Mouse (Mus musculus): Measurements from ENCODE around the gene Msmb.
"Not testable (repeated sequence)": the region's sequence is repeated elsewhere in the genome, so short reads cannot be mapped to it uniquely, and the experiment has no call there.

The Msmb gene

DNA sequence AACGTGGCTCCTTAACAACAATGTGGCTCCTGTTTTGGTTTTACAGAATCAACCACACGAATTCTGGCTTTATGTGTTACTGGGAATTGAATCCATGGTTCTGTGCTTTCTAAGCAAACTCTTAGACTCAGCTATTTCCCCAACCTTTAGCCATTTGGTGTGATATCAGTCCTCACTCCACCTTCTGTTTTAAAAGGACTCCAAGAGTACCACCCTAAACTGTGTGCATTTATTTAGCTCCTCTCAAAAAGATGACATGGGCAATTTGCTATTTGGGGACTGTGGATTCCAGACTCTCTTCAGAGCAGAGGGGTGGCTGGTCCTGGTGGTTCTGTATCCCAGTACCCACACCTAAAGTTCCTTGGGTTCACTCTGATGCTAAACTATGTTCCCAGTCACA lies 4.8 kb downstream of the Msmb start:
- DNase-seq = no peak

DNA sequence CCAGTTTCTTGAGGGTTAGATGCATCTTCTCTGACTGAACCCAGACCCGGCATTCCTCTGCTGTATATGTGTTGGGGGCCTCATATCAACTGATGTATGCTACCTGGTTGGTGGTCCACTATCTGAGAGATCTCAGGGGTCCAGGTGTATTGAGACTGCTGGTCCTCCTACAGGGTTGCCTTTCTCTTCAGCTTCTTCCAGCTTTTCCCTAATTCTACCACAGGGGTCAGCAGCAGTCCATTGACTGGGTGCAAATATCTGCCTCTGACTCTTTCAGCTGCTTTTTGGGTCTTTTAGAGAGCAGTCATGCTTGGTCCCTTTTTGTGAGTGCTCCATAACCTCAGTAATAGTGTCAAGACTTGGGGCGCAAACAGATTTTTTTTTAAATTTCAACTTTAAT lies 9.0 kb downstream of the Msmb start:
- DNase-seq = no peak

DNA sequence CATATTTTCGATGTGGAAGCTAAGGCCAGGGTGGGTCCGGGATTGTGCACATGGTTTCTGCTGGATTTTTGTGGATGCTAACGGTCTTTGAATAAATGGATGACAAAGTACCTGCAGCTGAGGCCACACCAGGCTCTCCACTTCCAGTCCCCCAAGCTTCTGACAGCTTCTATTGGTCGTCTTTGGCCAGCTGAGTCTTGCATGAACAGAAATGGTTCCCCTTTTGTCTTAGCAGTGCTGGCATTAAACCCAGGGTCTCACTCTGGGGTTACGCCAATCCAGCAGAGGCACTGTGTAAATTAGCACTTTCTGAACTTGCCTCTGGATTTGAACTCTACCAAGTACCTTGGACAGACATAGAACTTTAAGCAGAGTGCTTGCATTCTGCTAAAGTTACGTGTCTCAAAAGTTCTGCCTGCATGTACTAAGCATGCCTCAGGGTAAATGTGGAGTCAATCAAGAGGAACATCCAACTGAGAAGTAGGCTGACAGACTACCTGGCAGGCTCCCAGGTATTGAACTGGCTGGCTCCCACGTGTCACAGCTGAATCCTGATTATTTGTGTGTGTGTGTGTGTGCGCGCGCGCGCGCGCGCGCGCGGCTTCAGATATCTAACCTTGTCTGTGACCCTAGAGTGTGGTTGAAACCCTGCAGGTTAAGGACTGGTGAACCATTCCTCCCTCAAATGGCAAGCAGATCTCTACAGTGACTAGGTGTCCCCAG lies 10.6 kb downstream of the Msmb start:
- no peak for DNase-seq

DNA sequence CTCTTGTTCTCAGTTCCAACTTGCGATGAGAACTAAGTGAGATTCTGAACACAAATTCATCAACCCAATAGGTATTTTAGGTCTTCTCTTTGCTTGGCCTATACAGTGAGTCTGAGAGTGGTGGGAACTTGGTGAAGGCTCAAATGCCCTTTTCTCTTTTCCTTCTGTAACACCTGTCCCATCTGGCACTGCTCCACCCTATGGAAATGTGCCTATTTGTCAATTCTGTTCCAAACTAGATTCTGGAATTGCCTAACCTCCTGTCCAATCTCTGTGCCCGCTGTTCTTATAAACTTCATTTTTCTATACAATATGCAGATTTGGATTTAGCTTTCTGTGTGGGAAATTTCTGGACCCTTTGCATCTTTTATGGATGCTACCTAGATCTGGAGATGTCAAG lies 11.3 kb downstream of the Msmb start:
- DNase-seq = no peak

DNA sequence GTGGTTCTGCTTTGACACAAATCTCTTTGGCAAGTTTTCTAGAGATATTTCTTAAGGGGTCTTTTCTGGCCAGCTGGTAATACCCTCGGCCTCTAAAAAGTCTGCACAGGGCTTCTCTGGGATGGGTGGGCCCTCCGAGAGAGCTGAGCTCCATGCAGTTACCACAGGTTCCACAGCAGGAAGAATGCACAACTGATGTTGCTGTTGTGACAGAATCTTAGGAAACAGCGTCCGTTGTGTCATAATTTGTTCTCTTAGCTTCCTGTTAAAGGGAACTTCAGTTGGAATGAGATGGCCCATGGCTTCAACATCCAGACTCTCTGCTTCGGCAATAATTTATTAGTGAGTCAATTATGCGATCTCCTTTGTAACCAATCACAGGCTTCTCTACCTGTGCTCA lies 12.9 kb downstream of the Msmb start:
- DNase-seq = no peak

DNA sequence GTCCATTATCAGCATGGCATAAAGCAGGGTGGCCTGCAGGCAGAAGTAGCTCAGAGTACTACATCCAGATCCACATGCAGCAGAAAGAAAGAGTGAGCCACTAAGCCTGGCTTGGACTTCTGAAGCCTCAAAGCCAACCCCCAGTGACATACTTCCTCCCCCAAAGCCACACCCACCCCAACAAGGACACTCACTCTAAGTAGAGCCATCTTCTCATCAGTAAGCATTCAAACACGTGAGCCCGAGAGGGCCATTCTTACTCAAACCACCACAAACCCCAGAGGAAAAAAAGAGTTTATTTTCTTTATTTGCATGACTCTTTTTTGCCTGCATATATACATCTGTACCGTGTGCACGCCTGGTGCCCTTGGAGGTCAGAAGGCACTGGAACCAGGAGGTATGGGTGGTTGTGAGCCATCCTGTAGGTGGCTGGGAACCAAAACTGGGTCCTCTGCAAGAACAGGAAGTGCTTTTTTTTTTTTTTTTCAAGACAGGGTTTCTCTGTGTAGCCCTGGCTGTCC lies 17.4 kb downstream of the Msmb start:
- DNase-seq = peak in 1 of 2 experiments; percentile 16

DNA sequence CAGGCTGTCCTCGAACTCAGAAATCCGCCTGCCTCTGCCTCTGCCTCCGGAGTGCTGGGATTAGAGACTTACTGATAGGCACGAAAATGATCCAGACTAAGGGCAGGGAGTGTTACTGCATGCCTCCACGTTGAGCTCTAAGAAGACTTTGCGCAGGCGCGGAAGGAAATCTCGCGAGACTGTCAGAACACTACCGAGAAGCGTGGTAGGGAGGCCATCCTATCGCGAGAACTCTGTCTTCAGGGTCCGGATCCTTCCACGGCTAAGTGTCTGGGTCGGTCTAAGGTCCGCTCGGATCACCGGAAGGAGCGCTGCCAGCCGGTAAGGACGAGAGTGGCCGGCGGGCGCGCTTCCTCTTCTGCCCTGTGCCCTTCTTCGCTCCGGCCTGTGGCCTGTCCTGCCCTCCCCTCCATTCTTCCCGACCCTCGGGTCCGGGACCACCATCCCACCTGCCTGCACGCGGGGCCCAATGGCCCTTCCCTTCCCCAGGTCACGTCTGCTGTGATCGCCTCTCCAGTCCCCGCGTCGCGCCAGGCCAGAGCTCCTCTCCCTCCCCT lies 17.9 kb downstream of the Msmb start, which contains the start of gene Ncoa4:
Ncoa4 (plus strand) TSS at position 176 of the 557 bp plus-strand sequence.
- DNase-seq = peak; percentile 98

DNA sequence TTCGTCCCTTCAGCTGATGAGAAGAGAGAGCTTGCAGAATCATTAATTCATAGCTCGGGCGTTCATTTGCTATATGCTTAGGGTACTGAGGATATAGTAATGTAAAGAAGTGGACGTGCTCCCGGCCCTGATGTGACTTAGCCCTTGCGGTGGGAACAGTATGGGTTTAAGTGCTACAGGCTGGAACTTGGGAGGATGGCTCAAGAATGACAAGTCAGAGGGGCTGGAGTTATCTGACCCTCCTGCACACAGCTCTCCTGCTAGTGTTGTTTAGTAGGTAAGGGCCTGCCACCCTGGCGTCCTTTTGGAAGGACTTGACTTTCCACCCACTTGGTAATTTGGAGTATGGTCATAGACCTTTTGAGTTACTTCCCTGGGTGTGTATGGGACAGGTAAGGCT lies 18.7 kb downstream of the Msmb start:
- DNase-seq = no peak

DNA sequence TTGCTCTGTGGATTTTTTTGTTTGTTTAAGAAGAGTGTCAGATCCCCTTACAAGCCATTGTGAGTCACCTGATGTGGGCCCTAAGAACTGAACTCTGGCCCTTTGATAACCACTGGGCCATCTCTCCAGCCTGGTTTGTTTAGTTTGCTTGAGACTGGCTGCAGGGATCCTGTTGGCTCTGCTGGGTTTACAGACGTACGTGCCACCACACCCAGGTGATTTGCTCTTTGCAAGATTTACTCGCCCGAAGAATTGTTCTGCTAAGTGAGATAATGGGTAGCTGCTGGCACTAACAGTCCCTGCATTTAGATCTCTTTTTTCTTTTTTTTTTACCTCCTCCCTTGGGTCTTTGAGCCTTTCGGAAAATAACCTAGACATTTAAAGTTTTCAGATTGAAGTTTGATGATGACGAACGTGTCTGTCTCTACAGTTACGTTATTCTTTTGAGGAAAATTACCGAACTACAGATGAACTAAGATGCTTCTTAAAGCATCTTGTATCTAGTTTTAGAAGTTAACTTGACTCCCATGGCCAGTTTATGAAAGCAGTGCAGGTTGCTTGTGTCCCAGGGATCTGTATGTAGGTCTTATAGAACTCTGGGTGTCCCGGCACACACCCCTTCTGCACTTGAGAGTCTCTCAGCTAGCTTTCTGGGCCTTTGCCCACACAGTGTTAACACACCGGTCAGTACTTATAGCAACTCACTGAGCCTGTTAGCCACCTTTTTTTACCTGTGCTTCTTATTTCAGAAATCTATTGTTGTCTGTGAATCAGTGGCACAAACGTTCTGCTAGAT lies 19.5 kb downstream of the Msmb start:
- no peak for DNase-seq

DNA sequence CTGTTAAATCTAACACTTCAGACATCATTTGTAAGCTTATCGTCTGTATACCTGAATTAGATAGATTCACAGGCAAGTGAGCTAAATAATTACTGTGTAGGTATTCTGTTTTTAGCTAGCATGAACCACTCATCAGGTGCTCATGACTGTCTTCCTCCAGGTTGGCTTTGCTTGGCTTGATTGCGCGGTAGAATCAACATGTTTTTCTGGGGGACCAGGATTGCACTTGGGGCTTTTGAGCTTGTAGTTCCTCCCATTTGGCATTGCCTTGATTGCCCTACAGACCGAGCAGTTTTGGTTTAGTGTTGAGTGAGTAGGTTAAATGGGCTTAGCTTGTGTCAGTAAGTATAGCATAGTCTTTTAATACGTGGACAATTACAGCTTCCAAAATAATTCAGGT lies 20.4 kb downstream of the Msmb start:
- no peak for DNase-seq

DNA sequence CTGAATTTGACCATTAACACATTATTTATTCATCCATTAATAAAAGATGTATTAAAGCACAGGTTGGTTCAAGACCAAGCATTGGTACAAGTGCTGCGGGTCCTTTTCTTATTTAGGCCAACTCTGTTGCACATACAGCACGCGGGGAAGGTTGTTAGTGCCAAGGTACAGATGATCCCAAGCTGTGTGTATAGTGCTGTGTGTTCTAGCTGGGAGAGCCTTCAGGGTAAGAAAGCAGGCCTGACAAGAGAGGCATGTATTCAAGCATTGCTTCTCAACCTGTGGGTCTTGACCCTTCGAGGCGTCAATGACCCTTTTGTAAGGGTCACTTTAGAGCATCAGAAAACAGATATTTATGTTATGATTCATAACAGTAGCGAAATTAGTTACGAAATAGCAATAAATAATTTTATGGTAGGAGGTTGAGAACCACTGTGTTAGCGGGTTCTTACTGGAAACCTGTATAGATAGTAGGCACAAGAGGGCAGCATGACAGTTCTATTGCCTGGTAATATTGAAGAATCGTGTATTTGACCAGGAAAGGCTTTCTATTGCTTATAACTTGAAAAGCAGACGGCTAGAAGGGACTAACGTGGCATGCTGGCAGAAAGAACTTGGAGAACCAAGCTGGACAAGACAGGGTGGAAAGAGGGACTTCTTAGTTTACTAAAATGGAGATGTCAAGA lies 21.5 kb downstream of the Msmb start:
- DNase-seq = no peak

DNA sequence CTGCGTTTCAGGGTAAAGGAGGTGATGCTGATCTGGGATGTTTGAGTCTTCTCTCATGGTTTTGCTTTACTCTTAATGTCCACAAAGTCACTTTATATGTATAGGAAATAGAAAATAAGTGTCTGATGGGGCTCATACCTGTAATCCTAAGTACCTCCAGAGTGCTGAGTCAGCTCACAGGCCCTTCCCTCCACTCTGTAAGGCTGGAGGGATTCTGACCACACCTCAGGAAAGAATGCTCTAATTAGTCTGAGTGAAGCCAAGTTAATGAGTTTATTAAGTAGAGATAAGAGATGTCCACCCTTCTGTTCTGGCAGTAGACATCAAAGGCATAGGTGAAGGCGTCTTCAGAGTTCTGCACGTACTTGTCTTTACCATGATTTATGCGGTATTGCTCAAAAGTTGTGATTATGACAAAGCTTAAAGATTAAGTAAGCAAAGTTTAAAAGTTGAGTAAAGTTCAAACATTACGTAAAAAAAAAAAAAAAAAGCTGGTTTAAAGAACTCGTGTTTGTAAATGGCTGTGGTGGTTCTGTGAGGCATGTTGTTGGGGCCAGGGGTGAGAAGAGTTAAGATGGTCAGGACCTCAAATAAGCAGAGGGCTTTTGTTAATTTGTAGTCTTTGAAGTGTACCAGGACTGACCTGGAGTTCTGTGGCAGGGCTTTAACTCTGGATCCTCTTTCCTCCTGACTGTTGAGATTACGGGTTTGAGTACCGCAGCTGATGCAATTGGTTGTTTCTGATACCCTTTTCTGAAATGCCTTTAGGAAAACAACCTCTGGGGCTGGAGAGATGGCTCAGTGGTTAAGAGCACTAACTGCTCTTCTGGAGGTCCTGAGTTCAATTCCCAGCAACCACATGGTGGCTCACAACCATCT lies 22.6 kb downstream of the Msmb start:
- no peak for DNase-seq

DNA sequence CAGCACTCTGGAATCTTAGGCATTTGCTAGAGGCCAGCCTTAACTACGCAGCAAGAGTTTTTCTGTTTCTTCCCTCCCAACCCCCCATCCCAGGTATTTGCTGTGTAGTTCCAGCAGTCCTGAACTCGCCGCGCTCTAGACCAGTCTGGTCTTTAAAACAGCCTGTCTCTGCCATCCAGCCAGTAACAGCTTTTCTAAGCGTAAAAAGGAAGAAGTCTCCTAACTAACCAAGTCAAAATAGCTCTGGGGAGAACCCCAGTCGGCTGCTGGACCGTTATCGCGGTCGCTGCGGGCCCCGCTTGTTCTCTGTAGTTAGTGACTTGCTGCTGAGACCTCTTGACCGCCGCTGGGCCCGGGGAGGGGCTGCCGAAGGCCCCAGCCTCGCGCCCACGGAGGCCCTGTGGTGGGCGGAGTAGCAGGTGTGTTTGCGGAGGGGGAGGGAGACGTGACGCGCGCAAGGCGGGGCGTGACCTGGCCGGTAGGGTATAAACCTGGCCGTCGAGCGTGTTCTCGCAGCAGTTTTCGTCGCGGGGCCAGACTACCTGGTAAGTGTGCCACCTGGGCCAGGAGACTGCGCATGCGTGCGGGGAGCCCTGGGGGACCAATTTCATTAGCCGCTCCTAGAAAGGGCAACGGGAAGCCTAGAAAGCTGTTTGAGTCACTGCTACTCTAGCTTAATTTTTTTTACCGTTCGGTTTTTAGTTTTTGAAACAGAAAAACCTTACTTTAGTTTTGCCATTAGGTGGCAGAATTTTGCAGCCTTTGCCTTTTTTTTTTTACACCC lies 23.6 kb downstream of the Msmb start:
- peak; percentile 89 to 90 for DNase-seq

DNA sequence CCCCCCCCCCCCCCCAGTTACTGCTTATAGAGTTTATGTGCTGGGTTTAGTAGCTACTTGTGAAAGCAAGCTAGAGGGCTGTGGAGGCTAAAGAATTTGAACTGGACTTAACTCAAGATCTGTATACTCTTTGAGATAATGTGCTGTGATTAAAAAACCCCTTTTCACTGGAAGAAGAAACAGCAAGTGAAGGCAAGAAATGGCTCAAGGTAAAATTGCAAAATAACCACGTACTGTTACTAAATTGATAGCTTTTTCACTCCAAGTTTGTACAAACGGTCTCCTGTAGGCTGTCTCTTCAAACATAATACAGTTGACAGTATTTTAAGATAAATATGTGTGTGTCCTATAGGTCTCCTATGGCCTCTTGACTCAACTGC lies 24.2 kb downstream of the Msmb start:
- DNase-seq = no peak

DNA sequence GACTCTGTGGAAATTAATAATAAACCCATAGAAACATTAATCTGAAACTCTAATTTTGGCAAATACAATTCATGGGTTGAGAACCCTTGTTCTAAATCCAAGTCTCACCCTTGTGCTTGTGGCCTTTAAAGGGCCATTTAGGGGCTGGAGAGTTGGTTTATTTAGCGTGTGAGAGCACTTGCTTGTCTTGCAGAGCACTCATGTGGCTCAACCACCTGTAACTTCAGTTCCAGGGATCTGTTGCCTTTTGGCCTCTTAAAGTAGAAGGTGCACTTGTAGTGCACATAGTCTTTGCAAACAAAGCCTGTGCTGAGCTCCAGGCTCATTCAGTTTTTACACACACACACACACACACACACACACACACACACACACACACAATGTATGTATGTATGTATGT lies 25.0 kb downstream of the Msmb start:
- DNase-seq = no peak

DNA sequence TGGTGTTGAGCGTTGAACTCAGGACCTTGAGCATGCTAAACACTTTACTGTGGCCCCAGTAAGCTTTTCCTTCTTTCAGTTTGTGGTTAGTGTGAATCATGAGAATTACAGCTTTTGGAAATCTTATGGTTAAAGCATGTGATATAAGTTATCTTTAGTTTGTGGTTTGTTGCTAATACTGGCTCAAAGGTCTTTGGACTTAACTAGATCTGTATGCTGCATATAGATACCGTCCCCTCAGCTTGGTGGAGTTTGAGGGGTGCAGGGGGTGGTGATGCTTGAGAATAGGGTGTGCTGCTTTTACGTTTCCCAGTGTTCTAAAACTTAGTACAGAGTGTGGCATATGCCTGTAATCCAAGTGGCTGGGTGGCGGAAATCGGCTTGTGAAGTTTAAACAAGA lies 25.5 kb downstream of the Msmb start:
- no peak for DNase-seq

DNA sequence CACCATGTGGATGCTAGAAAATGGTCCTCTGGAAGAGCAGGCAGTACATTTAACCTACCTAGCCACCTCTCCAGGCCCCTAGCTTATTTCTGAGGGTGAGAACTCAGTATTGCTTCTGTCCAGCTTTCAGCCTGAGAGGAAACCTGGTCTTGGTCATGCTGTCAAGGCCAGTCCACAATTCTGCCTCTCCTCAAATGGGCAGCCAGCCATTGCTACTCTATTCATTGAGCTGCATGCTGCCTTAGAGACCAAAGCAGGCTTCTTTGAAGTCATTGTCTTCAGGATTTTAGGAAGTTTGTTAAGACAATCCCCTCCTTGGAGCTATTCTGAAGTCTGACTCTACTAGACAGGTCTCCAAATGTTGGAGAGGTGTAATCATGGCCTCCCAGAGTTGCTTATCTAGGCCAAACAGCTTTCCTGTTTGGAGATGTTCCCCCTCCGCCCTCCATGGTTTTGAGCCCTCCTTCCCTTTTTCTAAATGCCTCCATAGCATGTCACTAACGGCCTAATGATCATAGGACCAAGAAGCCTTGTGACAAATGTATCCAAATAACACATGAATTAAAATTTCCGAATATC lies 26.9 kb downstream of the Msmb start:
- DNase-seq = no peak

DNA sequence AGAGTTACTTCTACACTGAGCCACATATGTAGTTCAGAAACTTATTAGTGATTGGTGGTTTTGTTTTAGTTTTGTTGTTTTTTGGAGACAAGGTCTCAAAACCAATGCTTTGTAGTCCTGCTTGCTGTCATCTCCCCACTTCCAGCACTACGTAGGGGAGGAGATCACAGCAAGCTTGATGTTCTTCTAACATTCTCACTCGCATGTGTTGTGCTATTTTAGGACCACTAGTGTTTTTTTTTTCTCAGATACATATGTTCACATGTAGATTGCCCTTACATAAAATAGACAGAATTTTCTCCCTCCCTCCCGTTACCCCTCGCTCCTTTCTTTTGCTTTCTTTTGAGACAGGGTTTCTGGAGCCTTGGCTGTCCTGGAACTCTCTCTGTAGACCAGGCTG lies 28.3 kb downstream of the Msmb start:
- no peak for DNase-seq

DNA sequence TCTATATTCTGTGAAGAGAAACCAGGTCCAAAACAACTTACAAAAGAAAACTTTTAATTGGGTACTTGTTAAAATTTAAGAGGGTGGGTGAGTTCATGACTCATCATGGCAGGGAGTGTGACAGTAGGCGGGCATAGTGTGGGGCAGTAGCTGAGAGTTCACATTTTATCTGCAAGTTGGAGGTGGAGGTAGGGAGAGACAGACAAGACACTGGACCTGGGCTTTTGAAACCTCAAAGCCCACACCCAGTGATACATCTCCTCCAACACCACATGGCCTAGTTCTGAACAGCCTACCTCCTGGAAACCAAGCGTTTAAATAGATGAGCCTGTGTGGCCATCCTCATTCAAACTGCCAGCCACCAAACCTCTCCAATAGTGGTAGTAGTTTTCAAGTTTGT lies 33.5 kb downstream of the Msmb start:
- DNase-seq = no peak

DNA sequence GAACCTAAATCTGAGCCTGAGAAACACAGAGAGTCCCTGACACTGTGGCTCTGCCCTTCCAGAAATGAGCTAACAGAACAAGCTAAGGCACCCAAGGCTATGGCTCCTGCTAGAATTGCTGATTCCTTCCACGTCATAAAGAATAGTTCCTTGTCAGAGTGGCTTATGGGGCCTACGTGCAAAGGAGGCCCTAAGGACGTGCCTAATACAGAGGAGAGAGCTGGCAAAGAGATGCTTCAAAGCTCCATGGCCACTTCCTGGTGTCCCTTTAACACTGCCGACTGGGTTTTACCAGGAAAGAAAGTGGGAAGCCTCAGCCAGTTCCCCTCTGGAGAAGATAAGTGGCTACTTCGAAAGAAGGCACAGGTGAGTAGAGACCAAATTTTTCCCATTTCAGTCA lies 34.8 kb downstream of the Msmb start:
- not testable (repeated sequence) for DNase-seq
